7 mouse cellular contexts compared by ENCODE assay signal in the genomic region with DNA sequence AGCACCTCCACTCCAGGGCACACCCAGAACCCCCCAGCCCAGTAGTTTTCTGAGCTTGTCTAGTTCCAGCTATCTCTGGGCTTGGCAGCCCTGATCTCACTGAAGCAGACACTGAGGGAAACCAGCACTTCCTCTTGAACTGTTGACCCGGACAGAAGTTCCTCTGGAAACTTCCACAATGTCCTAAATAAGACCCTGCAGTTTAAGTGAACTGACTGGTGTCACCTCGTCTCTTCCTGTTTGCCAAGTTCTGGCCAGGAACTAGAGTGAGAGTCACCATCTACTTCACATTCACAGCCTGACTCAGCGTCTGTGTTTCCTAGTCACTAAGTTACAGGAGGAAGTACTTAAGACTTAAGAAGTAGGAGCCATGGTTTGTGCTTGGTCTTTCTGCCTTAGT. TPM values are rescaled to one million over a fixed set of nuclear protein-coding genes. Genes with fewer than 3 reads are reported as not detected.
A peak's percentile ranks its signal among the peaks of the same experiment; 100 is the strongest.
DNase-seq lines count a peak whose midpoint lies in the region; ATAC-seq and TF ChIP-seq lines count a peak whose summit lies in the region.

No protein-coding gene starts in this region.

- H3K36me3 ChIP-seq in G1E (replicated peaks), result peaks cover 51% of the 10 kb centered on the region
- no peaks in the 10 kb centered on the region for H3K36me3 ChIP-seq in intestine, embryonic 16.5 days (ENCODE audit: control insufficient read depth, insufficient read depth, low read length)
- H3K36me3 ChIP-seq in lung, embryonic 16.5 days (ENCODE audit: control insufficient read depth, insufficient read depth, low read length), result no peaks in the 10 kb centered on the region

- 66% methylated on average over 3 of the region's 3 CpGs for WGBS in intestine, embryonic 16.5 days
- 41% methylated on average over 3 of the region's 3 CpGs for WGBS in lung, embryonic 16.5 days

- TF ChIP-seq CTCF in G1E (IDR thresholded peaks at IDR 0.05; ENCODE audit: low read depth, low read length), result no peak

- no peaks in the 10 kb centered on the region for H3K9me3 ChIP-seq in G1E (replicated peaks)
- H3K9me3 ChIP-seq in intestine, embryonic 16.5 days (ENCODE audit: control insufficient read depth, low read length), result no peaks in the 10 kb centered on the region
- H3K9me3 ChIP-seq in lung, embryonic 16.5 days (ENCODE audit: control insufficient read depth, low read length), result no peaks in the 10 kb centered on the region

- peak overlapping the region; percentile 63 for H3K27ac ChIP-seq in intestine, embryonic 16.5 days (ENCODE audit: low read length)
- peak overlapping the region; percentile 77 for H3K27ac ChIP-seq in lung, embryonic 16.5 days (ENCODE audit: low read length)

- H3K4me1 ChIP-seq in G1E (ENCODE audit: insufficient read depth, low read depth, low read length), result peaks cover 13% of the 10 kb centered on the region; the same call in 1 of the 2 replicates
- H3K4me1 ChIP-seq in intestine, embryonic 16.5 days (ENCODE audit: control insufficient read depth, insufficient read depth, low read length), result peaks cover 16% of the 10 kb centered on the region
- H3K4me1 ChIP-seq in lung, embryonic 16.5 days (replicated peaks; ENCODE audit: control insufficient read depth, insufficient read depth, low read length), result peaks cover 26% of the 10 kb centered on the region

- no peak overlapping the region for H3K9ac ChIP-seq in intestine, embryonic 16.5 days (ENCODE audit: low read depth, low read length)
- no peak overlapping the region for H3K9ac ChIP-seq in lung, embryonic 16.5 days (ENCODE audit: low read length)

- H3K4me3 ChIP-seq in G1E (ENCODE audit: low read depth, low read length), result no peak overlapping the region
- H3K4me3 ChIP-seq in intestine, embryonic 16.5 days (ENCODE audit: low read length), result no peak overlapping the region
- no peak overlapping the region for H3K4me3 ChIP-seq in lung, embryonic 16.5 days (ENCODE audit: low read length)

- DNase-seq in G1E (ENCODE audit: low spot score), result no peak
- peak; percentile 6 for DNase-seq in c-Kit-positive CD71-positive TER-119-positive erythroid progenitor cells, embryonic 14.5 days (ENCODE audit: low spot score)
- DNase-seq in retina, embryonic 14.5 days (ENCODE audit: low spot score), result no peak
- no peak for DNase-seq in urinary bladder, adult 18-20 months (ENCODE audit: low spot score in 2 of 2)
- DNase-seq in urinary bladder, postnatal 36 days (ENCODE audit: low spot score in 2 of 2), result no peak

- H3K4me2 ChIP-seq in intestine, embryonic 16.5 days (ENCODE audit: low read depth, low read length), result no peak overlapping the region
- no peak overlapping the region for H3K4me2 ChIP-seq in lung, embryonic 16.5 days (ENCODE audit: low read depth, low read length)

- peak; percentile 34 for ATAC-seq in G1E (ENCODE audit: extremely low read depth, insufficient number of reproducible peaks, low FRiP score, poor library complexity, severe bottlenecking)
- ATAC-seq in intestine, embryonic 16.5 days, result no peak
- ATAC-seq in lung, embryonic 16.5 days (ENCODE audit: low read depth), result 0 out of 2 replicates have a peak, but pooled peaks have one; percentile 9

- H3K27me3 ChIP-seq in G1E (ENCODE audit: insufficient read depth, low read length), result no peaks in the 10 kb centered on the region
- no peaks in the 10 kb centered on the region for H3K27me3 ChIP-seq in intestine, embryonic 16.5 days (replicated peaks; ENCODE audit: control insufficient read depth, insufficient read depth, low read length)
- H3K27me3 ChIP-seq in lung, embryonic 16.5 days (ENCODE audit: control insufficient read depth, insufficient read depth, low read depth, low read length), result no peaks in the 10 kb centered on the region

RNA-seq across cellular contexts. Expression of gene 2510009E07Rik, which starts 52.5 kb away (rescaled TPM):
- total RNA-seq in G1E (2014; fragmentation: Nextera tagmentation), result not detected in 2 replicates
- total RNA-seq in G1E (2017), result 0.27 and 0.41 TPM in 2 replicates
- polyA plus RNA-seq in G1E (2012), result not detected in 2 replicates
- 12.8 and 13.9 TPM in 2 replicates for polyA plus RNA-seq in intestine, embryonic 16.5 days (2015; fragmentation: Nextera tagmentation; extraction: Ambion mirVana)
- 21.7 and 22.0 TPM in 2 replicates for polyA plus RNA-seq in lung, embryonic 16.5 days (2015; fragmentation: Nextera tagmentation; extraction: Ambion mirVana)

Comparison
In these comparisons a context has a peak if more than half of its experiments do, and no peak if none do; other contexts are left out.
1. RNA of gene 2510009E07Rik, which starts 52.5 kb away (polyA plus RNA-seq): 21.7 to 22.0 TPM in lung, embryonic 16.5 days and 12.8 to 13.9 TPM in intestine, embryonic 16.5 days; not detected in G1E; every median in the first group is over 10 times any median in the second.